18 mouse cellular contexts compared by ENCODE assay signal in the genomic region with DNA sequence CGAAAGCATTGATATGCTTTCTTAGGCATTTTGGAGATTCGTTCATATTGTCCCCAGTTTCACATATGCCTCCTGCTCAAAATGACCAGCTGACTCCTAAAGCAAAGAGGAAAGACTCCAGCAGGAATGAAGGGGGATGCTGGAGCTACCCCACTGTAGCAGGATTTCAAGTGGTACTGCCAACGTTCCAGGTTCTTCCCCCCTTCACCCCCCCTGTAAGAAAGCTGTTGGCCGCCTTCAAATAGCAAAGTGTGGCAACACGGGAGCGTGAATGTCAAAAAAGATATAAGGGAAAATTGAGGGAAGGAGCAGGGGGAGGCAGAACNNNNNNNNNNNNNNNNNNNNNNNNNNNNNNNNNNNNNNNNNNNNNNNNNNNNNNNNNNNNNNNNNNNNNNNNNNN.
"Had no signal": no experiment of that assay in that cellular context is flagged by ENCODE, and none has a peak within 500 bp of the region (broad histone marks: within the 10 kb centered on the region; RNA-seq: fewer than 3 reads in every experiment).

No protein-coding gene starts in this region.

- ATAC-seq: midbrain, embryonic 16.5 days had no signal

- H3K4me1 ChIP-seq: limb, embryonic 13.5 days; liver, embryonic 15.5 days; lung, embryonic 15.5 days; megakaryocyte, embryonic 14.5 days had no signal

- H3K36me3 ChIP-seq: kidney, embryonic 15.5 days; limb, embryonic 13.5 days; liver, embryonic 15.5 days; lung, embryonic 15.5 days had no signal

- H3K27me3 ChIP-seq: kidney, embryonic 15.5 days; liver, embryonic 15.5 days; megakaryocyte, embryonic 14.5 days had no signal

- H3K4me3 ChIP-seq: kidney, embryonic 15.5 days; limb, embryonic 13.5 days; liver, embryonic 15.5 days; lung, embryonic 15.5 days; megakaryocyte, embryonic 14.5 days had no signal

- H3K9me3 ChIP-seq: kidney, embryonic 15.5 days; limb, embryonic 13.5 days; liver, embryonic 15.5 days; lung, embryonic 15.5 days; megakaryocyte, embryonic 14.5 days had no signal

- DNase-seq: kidney, adult 2 months; kidney, postnatal 14 days; layer of hippocampus, adult 9-11 months; layer of hippocampus, postnatal 36 days; left cerebral cortex, postnatal 4 days; lung, postnatal 14 days; right cerebral cortex, adult 18-20 months; right cerebral cortex, postnatal 25 days; thymus, postnatal 14 days had no signal

- H3K4me2 ChIP-seq: kidney, embryonic 15.5 days; limb, embryonic 13.5 days; liver, embryonic 15.5 days; lung, embryonic 15.5 days; midbrain, embryonic 11.5 days had no signal

- H3K9ac ChIP-seq: kidney, embryonic 15.5 days; limb, embryonic 13.5 days; liver, embryonic 15.5 days; lung, embryonic 15.5 days had no signal

- H3K27ac ChIP-seq: kidney, embryonic 15.5 days; limb, embryonic 13.5 days; liver, embryonic 15.5 days; lung, embryonic 15.5 days; macrophage; stomach, postnatal 0 days had no signal
